Mouse (Mus musculus): Measurements from ENCODE around the gene Il9. TPM values are rescaled to one million over a fixed set of nuclear protein-coding genes. Genes with fewer than 3 reads are reported as not detected.
A peak's percentile ranks its signal among the peaks of the same experiment; 100 is the strongest.

Gene Il9
- not detected in 2 replicates for polyA plus RNA-seq (2012; rRNA removed)

DNA sequence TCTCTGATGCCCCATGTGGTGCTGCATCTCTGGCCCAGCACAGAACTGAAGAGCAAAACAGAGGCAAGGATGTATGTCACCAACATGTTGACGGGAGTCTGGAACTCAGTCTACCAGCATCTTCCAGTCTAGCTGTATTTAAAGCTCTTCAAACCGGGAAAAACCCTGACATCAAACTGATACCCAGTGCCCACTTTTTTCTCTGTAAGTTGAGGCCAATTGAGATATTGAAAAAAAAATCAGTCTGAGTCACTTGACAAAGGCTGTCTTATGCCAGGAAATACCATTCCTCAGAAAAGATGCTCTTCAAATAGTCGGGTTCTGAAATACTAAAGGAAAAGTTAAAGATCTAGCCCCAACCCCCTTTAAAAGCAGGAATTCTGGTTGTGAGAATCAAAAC is at the start of gene Il9:
Gene Il9, minus strand, starts transcription at position 101 of the 400 bp plus-strand sequence.
- TF ChIP-seq CTCF (IDR thresholded peaks at IDR 0.05; ENCODE audit: borderline replicate concordance, insufficient read depth, low read depth, low read length): no peak
- DNase-seq: no peak
- 86% methylated on average over 3 of the region's 3 CpGs for WGBS
- Histone ChIP-seq H3K4me3 (replicated peaks; ENCODE audit: insufficient read depth, low read depth, low read length) (no peak within 1 kb of the TSS), H3K4me1 (ENCODE audit: control insufficient read depth, insufficient read depth, low read length) (peaks cover 4% of the 10 kb centered on the region; the same call in 1 of the 2 replicates), H3K27me3 (ENCODE audit: control insufficient read depth, insufficient read depth, low read length) (no peaks in the 10 kb centered on the region), H3K27ac (ENCODE audit: insufficient read depth, low read length) (no peak within 1 kb of the TSS)

DNA sequence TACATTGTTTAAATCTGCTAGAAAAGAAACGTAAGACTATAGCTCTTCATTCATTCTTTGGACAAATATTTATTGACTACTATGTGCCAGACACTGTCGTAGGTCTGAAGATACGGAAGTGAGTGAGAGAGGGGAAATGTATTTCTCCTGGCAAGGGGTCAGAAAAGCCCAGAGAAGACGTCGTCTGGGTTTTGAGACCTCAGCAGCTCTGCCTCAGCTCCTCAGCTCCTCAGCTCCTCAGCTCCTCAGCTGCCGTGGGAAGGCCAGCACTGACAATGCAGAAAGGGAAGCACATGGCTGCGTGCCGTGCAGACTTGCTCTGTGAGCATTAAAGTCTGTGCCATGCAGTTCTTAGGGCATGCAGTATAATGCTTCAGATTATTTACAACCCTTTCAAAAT is 47.6 kb upstream of the Il9 start:
- H3K27me3 ChIP-seq (ENCODE audit: control insufficient read depth, insufficient read depth, low read length): no peaks in the 10 kb centered on the region
- 59% methylated on average over 8 of the region's 8 CpGs for WGBS
- no peak for DNase-seq
- H3K4me1 ChIP-seq (ENCODE audit: control insufficient read depth, insufficient read depth, low read length): no peaks in the 10 kb centered on the region
- no peak overlapping the region for H3K27ac ChIP-seq (ENCODE audit: insufficient read depth, low read length)
- H3K4me3 ChIP-seq (replicated peaks; ENCODE audit: insufficient read depth, low read depth, low read length): no peak overlapping the region
- TF ChIP-seq POLR2A (IDR thresholded peaks at IDR 0.05; ENCODE audit: borderline replicate concordance, insufficient read depth, low read length) (no peak), CTCF (IDR thresholded peaks at IDR 0.05; ENCODE audit: borderline replicate concordance, insufficient read depth, low read depth, low read length) (no peak)

- WGBS: 85% methylated on average over 4 of the region's 4 CpGs
- no peak for TF ChIP-seq POLR2A (IDR thresholded peaks at IDR 0.05; ENCODE audit: borderline replicate concordance, insufficient read depth, low read length)
- Histone ChIP-seq H3K4me1 (ENCODE audit: control insufficient read depth, insufficient read depth, low read length) (no peaks in the 10 kb centered on the region), H3K4me3 (replicated peaks; ENCODE audit: insufficient read depth, low read depth, low read length) (no peak overlapping the region), H3K27ac (ENCODE audit: insufficient read depth, low read length) (no peak overlapping the region), H3K27me3 (ENCODE audit: control insufficient read depth, insufficient read depth, low read length) (no peaks in the 10 kb centered on the region)
- DNase-seq: no peak
These were observed 47.0 kb upstream of the Il9 start for GRCm38 (mm10) chr13:56529031-56529430.

DNA sequence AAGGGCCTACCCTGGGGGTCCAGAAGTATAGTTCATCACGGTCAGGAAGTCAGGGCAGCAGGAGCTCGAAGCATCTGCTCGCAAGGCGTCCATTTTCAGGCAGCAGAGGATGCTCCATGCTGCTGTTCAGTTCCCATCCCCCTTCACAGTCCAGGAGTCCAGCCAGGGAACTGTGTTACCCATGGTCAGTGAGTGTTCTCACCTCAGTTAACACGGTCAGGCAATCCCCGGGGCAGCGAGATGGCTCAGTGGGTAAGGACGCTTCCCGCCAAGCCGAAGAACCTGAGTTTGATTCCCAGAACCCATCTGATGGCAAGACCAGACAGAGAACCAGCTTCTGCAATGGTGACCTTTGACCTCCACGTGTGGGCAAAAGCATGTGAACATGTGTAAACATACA is 46.2 kb upstream of the Il9 start:
- H3K27me3 ChIP-seq (ENCODE audit: control insufficient read depth, insufficient read depth, low read length): no peaks in the 10 kb centered on the region
- H3K4me3 ChIP-seq (replicated peaks; ENCODE audit: insufficient read depth, low read depth, low read length): no peak overlapping the region
- no peak for DNase-seq
- TF ChIP-seq CTCF (IDR thresholded peaks at IDR 0.05; ENCODE audit: borderline replicate concordance, insufficient read depth, low read depth, low read length) (no peak), POLR2A (IDR thresholded peaks at IDR 0.05; ENCODE audit: borderline replicate concordance, insufficient read depth, low read length) (no peak)
- no peaks in the 10 kb centered on the region for H3K4me1 ChIP-seq (ENCODE audit: control insufficient read depth, insufficient read depth, low read length)
- WGBS: 87% methylated on average over 11 of the region's 11 CpGs
- H3K27ac ChIP-seq (ENCODE audit: insufficient read depth, low read length): no peak overlapping the region

- DNase-seq: no peak
- WGBS: 94% methylated on average over 7 of the region's 7 CpGs
- TF ChIP-seq CTCF (IDR thresholded peaks at IDR 0.05; ENCODE audit: borderline replicate concordance, insufficient read depth, low read depth, low read length) (no peak), POLR2A (IDR thresholded peaks at IDR 0.05; ENCODE audit: borderline replicate concordance, insufficient read depth, low read length) (no peak)
- Histone ChIP-seq H3K27ac (ENCODE audit: insufficient read depth, low read length) (no peak overlapping the region), H3K4me3 (replicated peaks; ENCODE audit: insufficient read depth, low read depth, low read length) (no peak overlapping the region), H3K4me1 (ENCODE audit: control insufficient read depth, insufficient read depth, low read length) (no peaks in the 10 kb centered on the region), H3K27me3 (ENCODE audit: control insufficient read depth, insufficient read depth, low read length) (no peaks in the 10 kb centered on the region)
These were observed 45.8 kb upstream of the Il9 start for GRCm38 (mm10) chr13:56527846-56528245.

DNA sequence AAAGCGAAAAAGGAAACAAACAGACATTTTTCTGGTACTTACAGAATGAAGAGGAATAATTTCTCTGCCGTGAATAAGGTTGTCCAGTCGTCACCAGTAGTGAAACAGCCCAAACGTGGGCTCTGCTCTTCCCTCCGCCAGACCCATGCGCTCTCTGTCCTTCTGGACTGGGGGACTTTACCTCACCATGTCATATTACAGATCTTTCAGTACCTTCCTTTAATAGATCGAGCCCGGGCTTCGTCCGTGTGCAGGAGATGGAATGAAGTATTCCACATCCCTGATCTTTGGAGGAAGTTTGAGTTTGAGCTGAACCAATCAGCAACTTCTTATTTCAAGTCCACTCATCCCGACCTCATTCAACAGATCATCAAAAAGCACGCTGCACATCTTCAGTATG is 44.8 kb upstream of the Il9 start:
- Histone ChIP-seq H3K4me1 (ENCODE audit: control insufficient read depth, insufficient read depth, low read length) (no peaks in the 10 kb centered on the region), H3K4me3 (replicated peaks; ENCODE audit: insufficient read depth, low read depth, low read length) (no peak overlapping the region), H3K27ac (ENCODE audit: insufficient read depth, low read length) (no peak overlapping the region), H3K27me3 (ENCODE audit: control insufficient read depth, insufficient read depth, low read length) (no peaks in the 10 kb centered on the region)
- 87% methylated on average over 12 of the region's 12 CpGs for WGBS
- TF ChIP-seq POLR2A (IDR thresholded peaks at IDR 0.05; ENCODE audit: borderline replicate concordance, insufficient read depth, low read length): no peak
- TF ChIP-seq CTCF (IDR thresholded peaks at IDR 0.05; ENCODE audit: borderline replicate concordance, insufficient read depth, low read depth, low read length): no peak
- DNase-seq: no peak

- Histone ChIP-seq H3K4me3 (replicated peaks; ENCODE audit: insufficient read depth, low read depth, low read length) (peak overlapping the region; percentile 68), H3K27ac (ENCODE audit: insufficient read depth, low read length) (0 out of 2 replicates have a peak overlapping the region, but pooled peaks have one; percentile 10), H3K27me3 (ENCODE audit: control insufficient read depth, insufficient read depth, low read length) (no peaks in the 10 kb centered on the region), H3K4me1 (ENCODE audit: control insufficient read depth, insufficient read depth, low read length) (no peaks in the 10 kb centered on the region)
- 2% methylated on average over 8 of the region's 8 CpGs for WGBS
- TF ChIP-seq CTCF (IDR thresholded peaks at IDR 0.05; ENCODE audit: borderline replicate concordance, insufficient read depth, low read depth, low read length) (no peak), POLR2A (IDR thresholded peaks at IDR 0.05; ENCODE audit: borderline replicate concordance, insufficient read depth, low read length) (no peak)
- no peak for DNase-seq
These were observed 40.7 kb upstream of the Il9 start for GRCm38 (mm10) chr13:56522821-56523167.

DNA sequence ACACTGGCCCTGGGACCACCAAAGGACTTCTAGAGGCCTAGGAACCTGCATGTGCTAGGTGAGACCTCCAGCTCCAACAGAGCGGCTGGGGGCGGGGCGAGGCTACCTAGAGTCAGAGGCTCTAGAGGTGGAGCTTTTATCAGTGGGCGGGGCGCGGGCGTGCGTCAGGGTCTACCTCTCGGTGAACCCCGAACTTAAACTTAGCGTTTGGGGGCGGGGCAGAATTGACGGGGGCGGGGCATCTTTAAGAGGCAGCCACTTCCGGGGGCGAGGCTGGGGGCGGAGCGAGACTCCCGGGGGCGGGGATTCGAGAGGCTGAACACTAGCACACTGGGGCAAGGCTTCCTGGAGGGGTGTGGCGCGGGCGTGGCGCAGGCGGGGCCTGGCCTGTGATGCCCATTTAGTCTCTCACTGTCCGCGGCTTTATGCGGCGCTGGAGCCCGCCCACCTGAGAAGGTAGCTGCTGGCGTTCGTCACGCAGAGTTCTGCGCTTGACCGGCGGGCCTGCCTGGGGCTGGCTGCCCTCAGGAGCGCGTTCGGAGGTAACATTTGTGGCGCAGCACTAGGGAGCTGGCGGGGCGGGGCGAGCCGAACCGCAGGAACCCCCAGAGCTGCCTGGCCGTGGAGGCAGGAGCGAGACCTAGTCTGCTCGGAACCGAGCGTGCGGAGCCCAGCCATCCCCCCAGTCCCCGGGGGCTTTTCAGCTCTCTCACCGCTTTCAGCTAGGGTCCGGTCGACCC is 40.2 kb upstream of the Il9 start, which contains the start of gene Fbxl21:
Gene Fbxl21, plus strand, starts transcription at position 392 of the 740 bp plus-strand sequence.
- WGBS: 1% methylated on average over 56 of the region's 56 CpGs
- no peaks in the 10 kb centered on the region for H3K4me1 ChIP-seq (ENCODE audit: control insufficient read depth, insufficient read depth, low read length)
- 0 out of 2 replicates have a peak within 1 kb of the TSS, but pooled peaks have one; percentile 10 for H3K27ac ChIP-seq (ENCODE audit: insufficient read depth, low read length)
- no peaks in the 10 kb centered on the region for H3K27me3 ChIP-seq (ENCODE audit: control insufficient read depth, insufficient read depth, low read length)
- H3K4me3 ChIP-seq (replicated peaks; ENCODE audit: insufficient read depth, low read depth, low read length): peak within 1 kb of the TSS; percentile 68
- peak; percentile 90 to 92 for DNase-seq
- TF ChIP-seq POLR2A (IDR thresholded peaks at IDR 0.05; ENCODE audit: borderline replicate concordance, insufficient read depth, low read length) (0 out of 2 replicates have a peak, but pooled peaks have one; percentile 15), CTCF (IDR thresholded peaks at IDR 0.05; ENCODE audit: borderline replicate concordance, insufficient read depth, low read depth, low read length) (no peak)
